In the genomic region with DNA sequence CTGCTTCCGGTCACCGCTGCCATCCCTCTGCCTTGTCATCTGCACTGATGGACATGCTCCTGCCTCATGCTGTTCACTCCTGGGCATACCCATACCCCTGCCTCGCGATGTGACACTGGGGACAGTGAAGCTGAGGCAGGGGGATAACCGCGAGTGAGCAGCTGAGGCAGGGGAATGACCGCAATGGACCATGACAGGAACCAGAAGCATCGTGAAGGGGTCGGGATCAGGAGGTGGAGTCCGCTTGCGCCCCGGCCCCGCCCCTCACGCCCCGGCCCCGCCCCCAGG, we compare ENCODE assay signal across 8 mouse cellular contexts. TPM values are rescaled to one million over a fixed set of nuclear protein-coding genes. Genes with fewer than 3 reads are reported as not detected.
DNase-seq lines count a peak whose midpoint lies in the region; ATAC-seq lines count a peak whose summit lies in the region.

No protein-coding gene starts in this region.

- no peak overlapping the region for H3K27ac ChIP-seq in liver, embryonic 11.5 days (ENCODE audit: low read depth, low read length)

- peak overlapping the region; percentile 88 for H3K4me2 ChIP-seq in liver, embryonic 11.5 days

- H3K27me3 ChIP-seq in liver, embryonic 11.5 days (replicated peaks; ENCODE audit: control insufficient read depth, insufficient read depth, low read length) = no peaks in the 10 kb centered on the region

- H3K9ac ChIP-seq in liver, embryonic 11.5 days (ENCODE audit: low read depth, low read length) = no peak overlapping the region

- no peaks in the 10 kb centered on the region for H3K4me1 ChIP-seq in liver, embryonic 11.5 days (replicated peaks; ENCODE audit: control insufficient read depth, insufficient read depth, low read length)

- peak; percentile 15; the same call in 1 of the 2 replicates for ATAC-seq in liver, embryonic 11.5 days (replicated peaks; ENCODE audit: low FRiP score)
- no peak for ATAC-seq in inflammation-experienced regulatory T-cells, adult 6 months

- peaks cover 44% of the 10 kb centered on the region for H3K9me3 ChIP-seq in liver, embryonic 11.5 days (ENCODE audit: control insufficient read depth, low read length)

- peak overlapping the region; percentile 73 for H3K4me3 ChIP-seq in liver, embryonic 11.5 days (ENCODE audit: low read depth, low read length)

- peaks cover 4% of the 10 kb centered on the region for H3K36me3 ChIP-seq in liver, embryonic 11.5 days (ENCODE audit: control insufficient read depth, insufficient read depth, low read length)

- DNase-seq in heart, adult 11 months = peak; percentile 96
- DNase-seq in heart, postnatal 10 days = no peak
- peak; percentile 19 for DNase-seq in thymus, postnatal 0 days (ENCODE audit: low spot score)
- DNase-seq in thymus, postnatal 14 days = no peak
- no peak for DNase-seq in liver, embryonic 11.5 days (ENCODE audit: low spot score)
- DNase-seq in natural killer cell, adult 2 months (ENCODE audit: low spot score in 2 of 2) = no peak
- no peak for DNase-seq in right cerebral cortex, adult 2 months (ENCODE audit: low spot score in 2 of 2)

- intact Hi-C loops in heart, postnatal 10 days (cut with DNase I) = loop anchor here (10.0 kb wide), 4 partner anchors 222 to 518 kb away; partner anchors contain the start of genes Psmd6 and Slc4a7

- WGBS in liver, embryonic 11.5 days = 27% methylated on average over 15 of the region's 16 CpGs

RNA-seq across cellular contexts. Expression of gene Il3ra, which starts 0.7 kb away (rescaled TPM):
- 10 to 100 TPM in 1 of 2 experiments, 1 to 10 TPM in 1; 6.7 to 11.1 TPM for total RNA-seq in heart, postnatal 10 days (2021)
- polyA plus RNA-seq in thymus, postnatal 0 days (2015; fragmentation: Nextera tagmentation; extraction: Ambion mirVana) = 6.5 and 8.5 TPM in 2 replicates
- 2.8 and 3.3 TPM in 2 replicates for polyA plus RNA-seq in liver, embryonic 11.5 days (2014; fragmentation: Nextera tagmentation; extraction: Ambion mirVana)
- 1 to 10 TPM; 3.6 to 10.0 (median 4.1) TPM for polyA plus RNA-seq in inflammation-experienced regulatory T-cells, adult 6 months (2017; shearing (Covaris generic))

RNA-seq across cellular contexts. Expression of gene Olfr31, which starts 24.1 kb away (rescaled TPM):
- not detected for total RNA-seq in heart, postnatal 10 days (2021)
- polyA plus RNA-seq in thymus, postnatal 0 days (2015; fragmentation: Nextera tagmentation; extraction: Ambion mirVana) = not detected in 2 replicates
- not detected in 2 replicates for polyA plus RNA-seq in liver, embryonic 11.5 days (2014; fragmentation: Nextera tagmentation; extraction: Ambion mirVana)
- under 1 TPM in 1 of 3 experiments, not detected in 2; 0.13 TPM for polyA plus RNA-seq in inflammation-experienced regulatory T-cells, adult 6 months (2017; shearing (Covaris generic))

RNA-seq across cellular contexts. Expression of gene Olfr721-ps1, which starts 54.3 kb away (rescaled TPM):
- total RNA-seq in heart, postnatal 10 days (2021) = not detected
- not detected in 2 replicates for polyA plus RNA-seq in thymus, postnatal 0 days (2015; fragmentation: Nextera tagmentation; extraction: Ambion mirVana)
- not detected in 2 replicates for polyA plus RNA-seq in liver, embryonic 11.5 days (2014; fragmentation: Nextera tagmentation; extraction: Ambion mirVana)
- not detected for polyA plus RNA-seq in inflammation-experienced regulatory T-cells, adult 6 months (2017; shearing (Covaris generic))

Comparison
In these comparisons a context has a peak if more than half of its experiments do, and no peak if none do; other contexts are left out.
1. DNase-seq: peak in heart, adult 11 months (single experiment) and thymus, postnatal 0 days (single experiment); none in heart, postnatal 10 days (0 of 2), thymus, postnatal 14 days (single experiment), liver, embryonic 11.5 days (single experiment), natural killer cell, adult 2 months (0 of 2) and right cerebral cortex, adult 2 months (0 of 2).